Mouse (Mus musculus): ENCODE results near the gene Ltv1.

DNA sequence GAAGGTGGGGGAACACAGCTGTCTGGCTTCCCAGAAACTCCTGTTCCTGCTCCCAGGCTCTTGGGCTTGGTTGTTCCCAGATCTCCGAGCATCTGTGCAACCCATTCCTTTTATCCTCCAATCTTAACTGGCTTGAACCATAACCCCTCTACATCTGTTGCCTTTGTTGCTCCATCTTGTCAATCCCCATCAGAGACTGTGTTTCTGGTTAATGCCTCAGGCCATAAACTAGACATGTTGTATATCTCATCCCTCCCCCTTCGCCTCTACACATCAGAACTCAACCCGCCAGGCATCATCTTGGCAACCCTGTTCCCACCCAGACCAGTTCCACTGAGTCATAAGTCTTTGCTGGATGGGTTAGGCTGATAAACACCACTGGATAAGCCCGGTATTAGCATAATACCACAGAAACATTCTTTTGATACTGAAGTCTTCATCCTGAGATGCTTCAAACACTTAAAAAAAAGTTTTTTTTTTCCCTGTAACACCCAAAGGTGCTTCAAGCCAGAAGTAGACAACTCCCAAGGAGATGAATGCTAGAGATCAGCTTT, 40.1 kb downstream of the Ltv1 start:
- TF ChIP-seq POLR2A (IDR thresholded peaks at IDR 0.05; ENCODE audit: low read depth, low read length) = no peak
- no peak for TF ChIP-seq CTCF (IDR thresholded peaks at IDR 0.05; ENCODE audit: extremely low read depth, insufficient read depth, insufficient read length, insufficient replicate concordance)

All from spleen, adult 2 months (tissue).